Mouse (Mus musculus): ENCODE results near the gene Zmiz1. TPM values are rescaled to one million over a fixed set of nuclear protein-coding genes. Genes with fewer than 3 reads are reported as not detected.

Gene Zmiz1
- polyA plus RNA-seq, 1 experiment from 2014 or later = 26.3 TPM

DNA sequence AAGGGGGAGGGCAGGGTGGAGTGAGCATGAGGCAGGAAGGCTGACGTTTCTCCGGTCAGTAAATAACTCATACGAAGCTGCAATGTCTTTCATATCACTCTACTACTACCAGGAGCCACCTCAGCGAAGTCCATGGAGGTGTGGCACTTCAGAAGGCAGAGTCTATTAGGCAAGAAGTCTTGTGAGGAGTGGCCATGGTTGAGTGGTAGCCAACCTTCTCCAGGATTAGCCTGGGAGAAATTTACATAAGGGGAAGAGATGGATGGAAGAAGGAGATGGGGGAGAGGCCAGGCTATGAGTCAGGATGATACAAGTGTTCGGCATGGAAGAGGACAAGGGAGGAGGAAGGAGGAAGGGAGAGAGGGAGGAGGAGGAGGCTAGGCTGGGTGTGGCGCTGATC, 223.0 kb downstream of the Zmiz1 start:
- no peaks in the 10 kb centered on the region for H3K36me3 ChIP-seq (ENCODE audit: control insufficient read depth, insufficient read depth, low read length)
- H3K4me3 ChIP-seq (replicated peaks; ENCODE audit: low read length) = no peak overlapping the region
- WGBS = 58% methylated on average over 6 of the region's 6 CpGs
- peaks cover 11% of the 10 kb centered on the region for H3K4me1 ChIP-seq (ENCODE audit: control insufficient read depth, insufficient read depth, low read length)
- no peak for ATAC-seq (ENCODE audit: insufficient read depth, low FRiP score)
- no peak overlapping the region for H3K9ac ChIP-seq (ENCODE audit: low read length)
- H3K9me3 ChIP-seq (replicated peaks; ENCODE audit: control insufficient read depth, low read length) = no peaks in the 10 kb centered on the region
- H3K27me3 ChIP-seq (ENCODE audit: control insufficient read depth, insufficient read depth, low read length) = no peaks in the 10 kb centered on the region
- H3K4me2 ChIP-seq (ENCODE audit: low read depth, low read length) = no peak overlapping the region
- H3K27ac ChIP-seq (ENCODE audit: low read length) = no peak overlapping the region

- Histone ChIP-seq H3K4me1 (ENCODE audit: control insufficient read depth, insufficient read depth, low read length) (peaks cover 21% of the 10 kb centered on the region), H3K4me3 (replicated peaks; ENCODE audit: low read length) (no peak overlapping the region), H3K9me3 (replicated peaks; ENCODE audit: control insufficient read depth, low read length) (no peaks in the 10 kb centered on the region), H3K4me2 (ENCODE audit: low read depth, low read length) (no peak overlapping the region), H3K36me3 (ENCODE audit: control insufficient read depth, insufficient read depth, low read length) (no peaks in the 10 kb centered on the region), H3K9ac (ENCODE audit: low read length) (peak overlapping the region; percentile 11; the same call in 1 of the 2 replicates), H3K27me3 (ENCODE audit: control insufficient read depth, insufficient read depth, low read length) (no peaks in the 10 kb centered on the region), H3K27ac (ENCODE audit: low read length) (peak overlapping the region; percentile 92)
- peak; percentile 65; the same call in 1 of the 2 replicates for ATAC-seq (ENCODE audit: insufficient read depth, low FRiP score)
- 45% methylated on average over 7 of the region's 7 CpGs for WGBS
Measured at GRCm38 (mm10) chr14:25686216-25686945, 227.4 kb downstream of the Zmiz1 start.

GRCm38 (mm10) chr14:25686983-25687901, 228.3 kb downstream of the Zmiz1 start:
- Histone ChIP-seq H3K4me1 (ENCODE audit: control insufficient read depth, insufficient read depth, low read length) (peaks cover 21% of the 10 kb centered on the region), H3K4me3 (replicated peaks; ENCODE audit: low read length) (no peak overlapping the region), H3K9me3 (replicated peaks; ENCODE audit: control insufficient read depth, low read length) (no peaks in the 10 kb centered on the region), H3K27me3 (ENCODE audit: control insufficient read depth, insufficient read depth, low read length) (no peaks in the 10 kb centered on the region), H3K27ac (ENCODE audit: low read length) (peak overlapping the region; percentile 92), H3K36me3 (ENCODE audit: control insufficient read depth, insufficient read depth, low read length) (no peaks in the 10 kb centered on the region), H3K9ac (ENCODE audit: low read length) (0 out of 2 replicates have a peak overlapping the region, but pooled peaks have one; percentile 15), H3K4me2 (ENCODE audit: low read depth, low read length) (no peak overlapping the region; the same call in 1 of the 2 replicates)
- ATAC-seq (ENCODE audit: insufficient read depth, low FRiP score) = peak; percentile 80
- WGBS = 48% methylated on average over 10 of the region's 10 CpGs

DNA sequence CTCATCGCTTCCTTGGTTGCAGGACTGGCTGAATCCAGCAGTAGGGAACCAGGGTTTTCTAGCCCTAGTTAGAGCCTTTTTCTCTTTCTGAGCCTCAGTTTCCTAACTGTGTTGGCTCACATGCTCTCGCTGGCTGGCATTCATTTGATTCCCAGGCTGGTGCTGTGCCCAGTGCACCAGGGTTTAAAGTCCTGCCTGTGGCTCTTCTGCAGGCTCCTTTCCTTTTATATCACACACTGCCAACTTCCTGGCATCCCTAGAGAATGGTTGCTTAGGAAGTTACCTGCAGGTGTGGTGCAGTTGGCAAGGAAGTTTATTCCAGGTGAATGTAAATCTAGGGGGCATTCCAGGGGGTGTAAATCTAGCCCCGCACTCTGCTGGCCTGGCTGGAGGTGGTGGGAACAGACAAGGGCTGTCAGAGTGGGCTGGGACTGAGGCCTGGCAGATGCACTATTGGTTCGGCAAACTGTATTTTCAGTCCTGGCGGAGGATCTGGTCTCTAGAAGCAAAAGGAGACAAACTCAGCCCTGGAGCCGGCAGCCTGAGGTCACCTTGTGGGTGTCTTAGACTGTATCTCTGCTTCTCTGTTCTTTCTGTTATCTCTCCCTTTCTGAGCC, 234.4 kb downstream of the Zmiz1 start:
- Histone ChIP-seq H3K27me3 (ENCODE audit: control insufficient read depth, insufficient read depth, low read length) (no peaks in the 10 kb centered on the region), H3K36me3 (ENCODE audit: control insufficient read depth, insufficient read depth, low read length) (peaks cover 6% of the 10 kb centered on the region), H3K4me1 (ENCODE audit: control insufficient read depth, insufficient read depth, low read length) (peaks cover 27% of the 10 kb centered on the region), H3K4me3 (replicated peaks; ENCODE audit: low read length) (peak overlapping the region; percentile 98), H3K27ac (ENCODE audit: low read length) (peak overlapping the region; percentile 80), H3K9ac (ENCODE audit: low read length) (peak overlapping the region; percentile 66), H3K9me3 (replicated peaks; ENCODE audit: control insufficient read depth, low read length) (no peaks in the 10 kb centered on the region), H3K4me2 (ENCODE audit: low read depth, low read length) (peak overlapping the region; percentile 98)
- ATAC-seq (ENCODE audit: insufficient read depth, low FRiP score) = no peak
- WGBS = 52% methylated on average over 6 of the region's 6 CpGs

DNA sequence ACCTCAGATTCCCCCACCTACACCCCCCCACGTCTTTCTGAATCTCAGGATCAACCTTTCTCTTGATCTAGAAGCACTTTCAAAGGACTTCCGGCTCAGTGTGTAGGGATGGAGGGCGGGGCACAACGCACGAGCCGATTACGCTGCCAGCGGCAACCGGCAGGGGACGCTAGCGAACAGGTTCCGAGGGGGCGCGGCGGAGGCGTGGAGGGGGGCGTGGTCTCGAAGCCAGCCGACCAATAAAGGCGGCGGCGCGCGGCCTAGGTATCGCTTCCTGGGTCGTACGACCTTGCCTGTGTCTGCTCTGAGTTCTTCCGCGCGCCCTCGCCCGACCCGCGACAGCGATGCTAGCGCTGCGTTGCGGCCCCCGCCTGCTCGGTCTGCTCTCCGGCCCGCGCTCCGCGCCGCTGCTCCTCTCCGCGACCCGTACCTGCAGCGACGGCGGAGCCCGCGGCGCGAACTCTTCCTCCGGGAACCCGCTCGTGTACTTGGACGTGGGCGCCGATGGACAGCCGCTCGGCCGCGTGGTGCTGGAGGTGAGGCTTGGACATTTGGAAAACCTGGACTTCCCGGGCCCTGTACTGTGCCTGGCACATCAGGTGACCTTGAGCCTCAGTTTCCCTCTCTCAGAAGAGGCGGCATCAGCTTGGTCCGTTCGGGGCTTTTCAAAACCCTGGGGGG, 235.0 kb downstream of the Zmiz1 start, which contains the start of gene Ppif:
TSS of gene Ppif (plus strand) at position 267 of the 681 bp plus-strand sequence.
- Histone ChIP-seq H3K4me1 (ENCODE audit: control insufficient read depth, insufficient read depth, low read length) (peaks cover 26% of the 10 kb centered on the region), H3K4me2 (ENCODE audit: low read depth, low read length) (peak within 1 kb of the TSS; percentile 98), H3K36me3 (ENCODE audit: control insufficient read depth, insufficient read depth, low read length) (peaks cover 7% of the 10 kb centered on the region), H3K4me3 (replicated peaks; ENCODE audit: low read length) (peak within 1 kb of the TSS; percentile 98), H3K9me3 (replicated peaks; ENCODE audit: control insufficient read depth, low read length) (no peaks in the 10 kb centered on the region), H3K27ac (ENCODE audit: low read length) (peak within 1 kb of the TSS; percentile 80), H3K27me3 (ENCODE audit: control insufficient read depth, insufficient read depth, low read length) (no peaks in the 10 kb centered on the region), H3K9ac (ENCODE audit: low read length) (peak within 1 kb of the TSS; percentile 91)
- under 1% methylated on average over 70 of the region's 70 CpGs for WGBS
- peak; percentile 93 for ATAC-seq (ENCODE audit: insufficient read depth, low FRiP score)

- peak; percentile 48 for ATAC-seq (ENCODE audit: insufficient read depth, low FRiP score)
- peak overlapping the region; percentile 64 for H3K27ac ChIP-seq (ENCODE audit: low read length)
- peaks cover 11% of the 10 kb centered on the region for H3K36me3 ChIP-seq (ENCODE audit: control insufficient read depth, insufficient read depth, low read length)
- peak overlapping the region; percentile 98 for H3K4me2 ChIP-seq (ENCODE audit: low read depth, low read length)
- 1% methylated on average over 10 of the region's 10 CpGs for WGBS
- no peaks in the 10 kb centered on the region for H3K9me3 ChIP-seq (replicated peaks; ENCODE audit: control insufficient read depth, low read length)
- peak overlapping the region; percentile 98 for H3K4me3 ChIP-seq (replicated peaks; ENCODE audit: low read length)
- H3K4me1 ChIP-seq (ENCODE audit: control insufficient read depth, insufficient read depth, low read length) = peaks cover 26% of the 10 kb centered on the region
- H3K27me3 ChIP-seq (ENCODE audit: control insufficient read depth, insufficient read depth, low read length) = no peaks in the 10 kb centered on the region
- H3K9ac ChIP-seq (ENCODE audit: low read length) = peak overlapping the region; percentile 91
Measured at GRCm38 (mm10) chr14:25694569-25694897, 235.5 kb downstream of the Zmiz1 start.

- Histone ChIP-seq H3K4me1 (ENCODE audit: control insufficient read depth, insufficient read depth, low read length) (peaks cover 26% of the 10 kb centered on the region), H3K27me3 (ENCODE audit: control insufficient read depth, insufficient read depth, low read length) (no peaks in the 10 kb centered on the region), H3K27ac (ENCODE audit: low read length) (no peak overlapping the region), H3K4me2 (ENCODE audit: low read depth, low read length) (peak overlapping the region; percentile 98), H3K36me3 (ENCODE audit: control insufficient read depth, insufficient read depth, low read length) (peaks cover 16% of the 10 kb centered on the region), H3K9ac (ENCODE audit: low read length) (peak overlapping the region; percentile 91), H3K4me3 (replicated peaks; ENCODE audit: low read length) (peak overlapping the region; percentile 98), H3K9me3 (replicated peaks; ENCODE audit: control insufficient read depth, low read length) (no peaks in the 10 kb centered on the region)
- whole genome bisulfite sequencing = 54% methylated on average over 6 of the region's 6 CpGs
- no peak for ATAC-seq (ENCODE audit: insufficient read depth, low FRiP score)
Measured at GRCm38 (mm10) chr14:25695059-25695458, 236.1 kb downstream of the Zmiz1 start.

DNA sequence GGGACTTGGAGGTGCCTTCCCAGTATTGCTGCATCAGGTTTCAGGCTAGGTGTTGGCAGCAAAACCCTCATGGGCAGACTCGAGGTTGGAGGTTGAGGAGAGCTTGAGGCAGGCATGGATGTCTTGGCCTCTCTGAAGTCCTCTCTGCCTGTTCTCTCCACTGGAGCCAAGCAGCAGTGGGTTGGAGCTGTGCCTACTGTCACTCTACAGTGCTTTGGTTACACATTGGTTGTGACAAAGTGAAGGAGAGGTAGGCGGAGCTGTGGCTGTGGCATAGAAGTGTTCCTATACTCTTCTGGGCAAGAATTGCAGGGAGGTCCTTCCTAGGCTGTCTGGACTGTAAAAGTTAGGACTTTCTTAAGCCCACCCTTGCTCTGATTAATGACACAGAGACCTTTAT, 237.4 kb downstream of the Zmiz1 start:
- H3K4me2 ChIP-seq (ENCODE audit: low read depth, low read length) = no peak overlapping the region
- no peak overlapping the region for H3K27ac ChIP-seq (ENCODE audit: low read length)
- H3K9ac ChIP-seq (ENCODE audit: low read length) = no peak overlapping the region
- whole genome bisulfite sequencing = 62% methylated on average over 2 of the region's 2 CpGs
- H3K36me3 ChIP-seq (ENCODE audit: control insufficient read depth, insufficient read depth, low read length) = peaks cover 16% of the 10 kb centered on the region
- no peak for ATAC-seq (ENCODE audit: insufficient read depth, low FRiP score)
- H3K9me3 ChIP-seq (replicated peaks; ENCODE audit: control insufficient read depth, low read length) = no peaks in the 10 kb centered on the region
- no peak overlapping the region for H3K4me3 ChIP-seq (replicated peaks; ENCODE audit: low read length)
- H3K27me3 ChIP-seq (ENCODE audit: control insufficient read depth, insufficient read depth, low read length) = no peaks in the 10 kb centered on the region
- peaks cover 26% of the 10 kb centered on the region for H3K4me1 ChIP-seq (ENCODE audit: control insufficient read depth, insufficient read depth, low read length)

All from stomach, embryonic 16.5 days (tissue).